31 mouse cellular contexts compared by ENCODE assay signal in the genomic region with DNA sequence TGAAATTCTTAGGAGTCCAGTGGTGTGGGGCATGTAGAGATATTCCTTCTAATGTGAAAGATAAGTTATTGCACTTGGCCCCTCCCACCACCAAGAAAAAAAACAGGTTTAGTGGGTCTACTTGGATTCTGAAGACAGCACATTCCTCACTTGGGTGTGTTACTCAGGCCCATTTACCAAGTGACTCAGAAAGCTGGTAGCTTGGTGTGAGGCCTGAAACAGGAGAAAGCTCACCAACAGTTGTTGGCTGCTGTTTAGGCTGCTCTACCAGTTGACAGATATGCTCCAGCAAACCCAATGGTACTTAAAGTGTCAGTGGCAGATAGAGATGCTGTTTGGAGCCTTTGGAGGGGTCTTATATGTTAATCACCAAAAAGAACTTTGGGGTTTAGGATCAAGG.
DNase-seq lines count a peak whose midpoint lies in the region; ATAC-seq and TF ChIP-seq lines count a peak whose summit lies in the region.
"Had no signal": no experiment of that assay in that cellular context is flagged by ENCODE, and none has a peak within 500 bp of the region (broad histone marks: within the 10 kb centered on the region; RNA-seq: fewer than 3 reads in every experiment).

No protein-coding gene starts in this region.

- no peak overlapping the region for H3K27ac ChIP-seq in embryonic facial prominence, embryonic 14.5 days (replicated peaks; ENCODE audit: low read depth, low read length)
- no peak overlapping the region for H3K27ac ChIP-seq in embryonic facial prominence, embryonic 10.5 days (replicated peaks)
- H3K27ac ChIP-seq in intestine, embryonic 16.5 days (ENCODE audit: low read length): no peak overlapping the region
- no peak overlapping the region for H3K27ac ChIP-seq in stomach, embryonic 16.5 days (ENCODE audit: low read length)
- H3K27ac ChIP-seq in lung, postnatal 0 days (ENCODE audit: low read length): no peak overlapping the region
- H3K27ac ChIP-seq: embryonic facial prominence, embryonic 15.5 days; gastrocnemius, adult 2 months; heart, embryonic 15.5 days; hindbrain, embryonic 10.5 days; hindbrain, embryonic 13.5 days had no signal

- no peak for TF ChIP-seq CTCF in lung, postnatal 0 days (IDR thresholded peaks at IDR 0.05)

- no peaks in the 10 kb centered on the region for H3K36me3 ChIP-seq in embryonic facial prominence, embryonic 14.5 days (ENCODE audit: control insufficient read depth, insufficient read depth, low read length)
- no peaks in the 10 kb centered on the region for H3K36me3 ChIP-seq in embryonic facial prominence, embryonic 10.5 days (replicated peaks)
- H3K36me3 ChIP-seq in intestine, embryonic 16.5 days (ENCODE audit: control insufficient read depth, insufficient read depth, low read length): no peaks in the 10 kb centered on the region
- H3K36me3 ChIP-seq in stomach, embryonic 16.5 days (ENCODE audit: control insufficient read depth, insufficient read depth, low read length): no peaks in the 10 kb centered on the region
- no peaks in the 10 kb centered on the region for H3K36me3 ChIP-seq in lung, postnatal 0 days (ENCODE audit: insufficient read depth, low read length)
- H3K36me3 ChIP-seq: embryonic facial prominence, embryonic 15.5 days; G1E; heart, embryonic 12.5 days; heart, embryonic 15.5 days; hindbrain, embryonic 10.5 days; hindbrain, embryonic 13.5 days had no signal

- no peaks in the 10 kb centered on the region for H3K4me1 ChIP-seq in embryonic facial prominence, embryonic 14.5 days (ENCODE audit: control insufficient read depth, insufficient read depth, low read length)
- 0 out of 2 replicates have a peak, but pooled peaks cover 5% of the 10 kb centered on the region for H3K4me1 ChIP-seq in embryonic facial prominence, embryonic 10.5 days
- no peaks in the 10 kb centered on the region for H3K4me1 ChIP-seq in intestine, embryonic 16.5 days (ENCODE audit: control insufficient read depth, insufficient read depth, low read length)
- H3K4me1 ChIP-seq in stomach, embryonic 16.5 days (ENCODE audit: control insufficient read depth, insufficient read depth, low read length): no peaks in the 10 kb centered on the region
- H3K4me1 ChIP-seq in lung, postnatal 0 days (ENCODE audit: insufficient read depth, low read depth, low read length): no peaks in the 10 kb centered on the region
- H3K4me1 ChIP-seq: embryonic facial prominence, embryonic 15.5 days; heart, embryonic 12.5 days; heart, embryonic 15.5 days had no signal

- no peak overlapping the region for H3K4me3 ChIP-seq in embryonic facial prominence, embryonic 14.5 days (ENCODE audit: low read depth, low read length)
- H3K4me3 ChIP-seq in embryonic facial prominence, embryonic 10.5 days: no peak overlapping the region
- no peak overlapping the region for H3K4me3 ChIP-seq in intestine, embryonic 16.5 days (ENCODE audit: low read length)
- H3K4me3 ChIP-seq in stomach, embryonic 16.5 days (replicated peaks; ENCODE audit: low read length): no peak overlapping the region
- H3K4me3 ChIP-seq in lung, postnatal 0 days (ENCODE audit: low read depth, low read length): no peak overlapping the region
- H3K4me3 ChIP-seq: embryonic facial prominence, embryonic 15.5 days; gastrocnemius, adult 2 months; heart, embryonic 12.5 days; heart, embryonic 15.5 days; hindbrain, embryonic 10.5 days; hindbrain, embryonic 13.5 days had no signal

- DNase-seq in embryonic facial prominence, embryonic 14.5 days (ENCODE audit: low spot score): peak; percentile 43
- no peak for DNase-seq in embryonic facial prominence, embryonic 10.5 days (ENCODE audit: low spot score)
- peak; percentile 75 for DNase-seq in 3T3-L1 (ENCODE audit: low read depth, low spot score)
- no peak for DNase-seq in heart, adult 11 months
- DNase-seq in embryo, embryonic 10.5 days (ENCODE audit: low spot score): no peak
- no peak for DNase-seq in lung, postnatal 0 days (ENCODE audit: low spot score)
- DNase-seq: adrenal gland, adult 2 months; adrenal gland, postnatal 14 days; B cell, adult 2 months; cerebellum, adult 11 months; cerebellum, adult 2 months; cerebellum, adult 9-11 months; cerebellum, postnatal 25 days; embryo, embryonic 11 days; forebrain, postnatal 0 days; gastrocnemius, adult 2 months; gastrocnemius, postnatal 14 days; heart, adult 18-20 months; heart, postnatal 10 days; heart, postnatal 36 days had no signal

- no peak overlapping the region for H3K9ac ChIP-seq in embryonic facial prominence, embryonic 14.5 days (ENCODE audit: low read depth, low read length)
- no peak overlapping the region for H3K9ac ChIP-seq in intestine, embryonic 16.5 days (ENCODE audit: low read depth, low read length)
- H3K9ac ChIP-seq in stomach, embryonic 16.5 days (ENCODE audit: low read length): no peak overlapping the region
- H3K9ac ChIP-seq in lung, postnatal 0 days (replicated peaks; ENCODE audit: low read depth): no peak overlapping the region
- H3K9ac ChIP-seq: embryonic facial prominence, embryonic 15.5 days; forebrain, postnatal 0 days; heart, embryonic 12.5 days; heart, embryonic 15.5 days; hindbrain, embryonic 13.5 days had no signal

- H3K27me3 ChIP-seq in embryonic facial prominence, embryonic 14.5 days (replicated peaks; ENCODE audit: control insufficient read depth, insufficient read depth, low read length): no peaks in the 10 kb centered on the region
- H3K27me3 ChIP-seq in embryonic facial prominence, embryonic 10.5 days (replicated peaks; ENCODE audit: low read depth, poor library complexity, severe bottlenecking): no peaks in the 10 kb centered on the region
- H3K27me3 ChIP-seq in intestine, embryonic 16.5 days (replicated peaks; ENCODE audit: control insufficient read depth, insufficient read depth, low read length): no peaks in the 10 kb centered on the region
- no peaks in the 10 kb centered on the region for H3K27me3 ChIP-seq in stomach, embryonic 16.5 days (ENCODE audit: control insufficient read depth, insufficient read depth, low read length)
- no peaks in the 10 kb centered on the region for H3K27me3 ChIP-seq in lung, postnatal 0 days (replicated peaks; ENCODE audit: insufficient read depth, low read length)
- H3K27me3 ChIP-seq: CH12.LX; embryonic facial prominence, embryonic 15.5 days; heart, embryonic 12.5 days; heart, embryonic 15.5 days; hindbrain, embryonic 13.5 days had no signal

- no peak for TF ChIP-seq EP300 in lung, postnatal 0 days (IDR thresholded peaks at IDR 0.05)

- H3K9me3 ChIP-seq in embryonic facial prominence, embryonic 14.5 days (ENCODE audit: control insufficient read depth, low read length): no peaks in the 10 kb centered on the region
- no peaks in the 10 kb centered on the region for H3K9me3 ChIP-seq in embryonic facial prominence, embryonic 10.5 days
- no peaks in the 10 kb centered on the region for H3K9me3 ChIP-seq in intestine, embryonic 16.5 days (ENCODE audit: control insufficient read depth, low read length)
- no peaks in the 10 kb centered on the region for H3K9me3 ChIP-seq in stomach, embryonic 16.5 days (replicated peaks; ENCODE audit: control insufficient read depth, low read length)
- H3K9me3 ChIP-seq in lung, postnatal 0 days (ENCODE audit: low read length): no peaks in the 10 kb centered on the region
- H3K9me3 ChIP-seq: embryonic facial prominence, embryonic 15.5 days; heart, embryonic 12.5 days; heart, embryonic 15.5 days; hindbrain, embryonic 10.5 days; hindbrain, embryonic 13.5 days had no signal

- no peak overlapping the region for H3K4me2 ChIP-seq in embryonic facial prominence, embryonic 14.5 days (ENCODE audit: low read depth, low read length)
- H3K4me2 ChIP-seq in intestine, embryonic 16.5 days (ENCODE audit: low read depth, low read length): no peak overlapping the region
- H3K4me2 ChIP-seq in stomach, embryonic 16.5 days (ENCODE audit: low read depth, low read length): no peak overlapping the region
- no peak overlapping the region for H3K4me2 ChIP-seq in lung, postnatal 0 days (replicated peaks; ENCODE audit: low read depth, low read length)
- H3K4me2 ChIP-seq: embryonic facial prominence, embryonic 15.5 days; heart, embryonic 12.5 days; heart, embryonic 15.5 days; hindbrain, embryonic 13.5 days had no signal

- no peak for ATAC-seq in embryonic facial prominence, embryonic 14.5 days (ENCODE audit: low read depth)
- peak; percentile 68 for ATAC-seq in intestine, embryonic 16.5 days
- peak; percentile 44; the same call in 1 of the 2 replicates for ATAC-seq in stomach, embryonic 16.5 days (ENCODE audit: insufficient read depth, low FRiP score)
- ATAC-seq in lung, postnatal 0 days: no peak
- ATAC-seq: forebrain, embryonic 14.5 days; forebrain, postnatal 0 days; hindbrain, embryonic 16.5 days had no signal

Comparison
In these comparisons a context has a peak if more than half of its experiments do, and no peak if none do; other contexts are left out.
1. DNase-seq: peak in embryonic facial prominence, embryonic 14.5 days (single experiment) and 3T3-L1 (single experiment); none in embryonic facial prominence, embryonic 10.5 days (single experiment), heart, adult 11 months (single experiment), embryo, embryonic 10.5 days (single experiment) and lung, postnatal 0 days (single experiment).
2. ATAC-seq: peak in intestine, embryonic 16.5 days (single experiment) and stomach, embryonic 16.5 days (single experiment); none in embryonic facial prominence, embryonic 14.5 days (single experiment) and lung, postnatal 0 days (single experiment).